Mouse (Mus musculus) B cell, adult 62 days (primary cell): ENCODE measurements around the gene Vmn2r39. TPM values are rescaled to one million over a fixed set of nuclear protein-coding genes. Genes with fewer than 3 reads are reported as not detected.

Source experiments
- total RNA-seq: library from RNA; stranded (reverse); gene quantifications from 4 replicates; pipeline ENCODE4 v1.2.4, GENCODE M21; 2023

Gene Vmn2r39
- total RNA-seq, result not detected in 4 replicates

DNA sequence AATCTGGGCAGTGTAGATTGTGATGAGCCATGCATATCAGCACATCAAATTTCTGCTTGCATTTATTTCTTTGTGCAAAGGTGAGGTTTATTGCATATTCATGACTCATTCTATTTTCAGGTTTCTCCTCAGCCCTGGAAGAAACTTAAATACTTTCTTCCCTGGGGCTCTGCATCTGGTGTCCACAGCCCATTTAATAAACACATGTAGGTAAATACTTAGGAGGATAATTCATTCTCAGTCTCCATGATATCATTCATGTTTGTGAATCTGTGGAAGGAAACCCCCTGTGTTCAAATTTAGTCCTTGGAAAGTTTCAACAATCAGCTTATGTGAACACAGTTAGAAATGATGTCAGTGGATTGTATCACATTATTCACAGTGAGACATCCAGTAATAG lies at the start of gene Vmn2r39:
Gene Vmn2r39, minus strand, starts transcription at position 101 of the 400 bp plus-strand sequence.

Other genes starting within 250 kb of the Vmn2r39 start
- not detected in 4 replicates for gene Vmn2r40, start 99.4 kb downstream of the Vmn2r39 start, total RNA-seq
- gene Vmn2r38, start 67.1 kb upstream of the Vmn2r39 start, total RNA-seq, result not detected in 4 replicates
- not detected in 4 replicates for gene Vmn2r37, start 192.9 kb upstream of the Vmn2r39 start, total RNA-seq